Mouse (Mus musculus) bone marrow macrophage, adult 2 months (primary cell): Measurements from ENCODE around the gene Sox15.

ENCODE experiments used
- CTCF ChIP-seq: IDR thresholded peaks from 2 replicates; pipeline ENCODE4 v1.5.1; 2012; ENCODE audit warnings: low read depth, mild to moderate bottlenecking, low read length, moderate library complexity
- POLR2A ChIP-seq: IDR thresholded peaks from 2 replicates; pipeline ENCODE4 v1.6.1; 2012; ENCODE audit warnings: mild to moderate bottlenecking, low read depth, low read length, borderline replicate concordance

DNA sequence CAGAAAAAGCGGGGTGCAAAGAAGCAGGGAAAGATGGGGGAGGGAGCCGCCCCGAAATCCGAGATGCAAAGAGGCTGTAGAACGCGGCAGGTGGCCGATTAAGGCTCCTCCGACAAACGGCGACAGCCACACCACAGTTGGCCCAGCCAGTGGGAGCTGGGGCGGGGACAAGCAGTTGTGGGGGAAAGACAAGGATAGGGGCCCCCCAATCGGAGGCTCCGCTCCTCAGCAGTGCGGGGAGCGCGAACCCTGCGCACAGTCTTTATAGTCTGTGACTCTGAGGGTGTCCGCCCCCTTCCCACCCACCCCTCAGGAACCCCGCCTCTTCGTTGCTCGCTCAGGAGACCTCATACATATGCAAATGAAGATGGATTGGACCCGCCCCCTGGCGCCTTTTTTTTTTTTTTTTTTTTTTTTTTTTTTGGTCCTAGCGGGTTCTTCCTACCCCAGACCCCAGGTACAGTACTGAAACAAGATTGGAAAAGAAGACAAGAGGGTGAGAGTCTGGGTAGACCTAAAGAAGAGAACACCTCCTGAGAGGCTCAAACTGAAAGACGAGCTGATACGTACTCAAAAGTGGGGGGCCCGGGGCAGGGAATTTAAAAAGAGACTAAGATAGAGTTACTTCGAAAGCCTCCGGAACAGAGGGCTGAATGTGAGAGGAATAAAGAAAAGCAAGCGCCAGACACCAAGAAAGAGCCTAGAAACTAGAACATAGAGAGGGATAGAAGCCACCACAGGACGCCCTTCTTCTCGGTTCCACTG is 49.2 kb upstream of the Sox15 start, which contains the start of gene Atp1b2:
- peak; percentile 49; the same call in 1 of the 2 replicates for TF ChIP-seq POLR2A
- TF ChIP-seq CTCF = no peak
